Mouse (Mus musculus) liver, adult 2 months (tissue): ENCODE data around the gene Shc2. TPM values are rescaled to one million over a fixed set of nuclear protein-coding genes. Genes with fewer than 3 reads are reported as not detected.
A peak's percentile ranks its signal among the peaks of the same experiment; 100 is the strongest.

ENCODE experiments used
- DNase-seq: peaks from one replicate; pipeline ENCODE4 v3.0.0-alpha.2; 2011; ENCODE audit warnings: low read depth, low spot score; ENCODE audit errors: extremely low read depth
- H3K27ac ChIP-seq: fragments of 200-500 bp; replicated peaks from 2 replicates; pipeline ENCODE4 v1.5.1; 2012; ENCODE audit warnings: low read depth, mild to moderate bottlenecking, control low read depth, inconsistent platforms, low read length; ENCODE audit not compliant: insufficient read depth
- H3K27me3 ChIP-seq: fragments of 200-500 bp; 2 replicates; pipeline ENCODE4 v1.6.1; 2012; ENCODE audit warnings: mild to moderate bottlenecking, moderate library complexity, low read length, inconsistent platforms; ENCODE audit not compliant: control insufficient read depth, insufficient read depth
- H3K36me3 ChIP-seq: fragments of 200-500 bp; 2 replicates; pipeline ENCODE4 v1.6.1; 2012; ENCODE audit warnings: low read length, inconsistent platforms; ENCODE audit not compliant: control insufficient read depth, insufficient read depth
- H3K4me1 ChIP-seq: fragments of 200-500 bp; 2 replicates; pipeline ENCODE4 v1.6.1; 2011; ENCODE audit warnings: low read length; ENCODE audit not compliant: control insufficient read depth, insufficient read depth
- H3K4me3 ChIP-seq: fragments of 200-500 bp; 2 replicates; pipeline ENCODE4 v1.5.1; 2011; ENCODE audit warnings: low read depth, mild to moderate bottlenecking, control low read depth, low read length, moderate library complexity; ENCODE audit not compliant: insufficient read depth
- H3K79me2 ChIP-seq: fragments of 200-500 bp; 2 replicates; pipeline ENCODE4 v1.6.1; 2012; ENCODE audit warnings: inconsistent platforms, mild to moderate bottlenecking, low read length, moderate library complexity; ENCODE audit not compliant: control insufficient read depth, insufficient read depth
- H3K9ac ChIP-seq: fragments of 200-500 bp; 2 replicates; pipeline ENCODE4 v1.6.1; 2012; ENCODE audit warnings: low read depth, mild to moderate bottlenecking, control low read depth, inconsistent platforms, low read length
- CTCF ChIP-seq: fragments of 200-500 bp; IDR thresholded peaks from 2 replicates; pipeline ENCODE4 v1.5.1; 2011; ENCODE audit warnings: low read depth, low read length, control low read depth
- POLR2A ChIP-seq: fragments of 200-500 bp; IDR thresholded peaks from 2 replicates; pipeline ENCODE4 v1.6.1; 2011; ENCODE audit warnings: low read length, control low read depth; ENCODE audit not compliant: insufficient read depth; ENCODE audit errors: extremely low read depth
- WGBS: fragments of 180-500 bp; shearing (Covaris S2); methylation state at CpG from one replicate; pipeline ENCODE4 v1.1.7; 2018; 5-methylcytosine and 5-hydroxymethylcytosine counted together
- polyA plus RNA-seq: library from polyadenylated mRNA; depleted of rRNA; stranded (reverse); fragments of >200 nt; gene quantifications from 2 replicates; pipeline ENCODE4 v1.2.3, GENCODE M21; 2012
- total RNA-seq: library from RNA; depleted of rRNA; stranded (reverse); fragments of >200 nt; gene quantifications from 2 replicates; pipeline ENCODE4 v1.2.3, GENCODE M21; 2014

Gene Shc2
- total and polyA plus RNA-seq, 2 experiments, result 0.07 to 0.09 TPM

GRCm38 (mm10) chr10:79613578-79614304 lies 24.0 kb downstream of the Shc2 start, which contains the start of gene C2cd4c:
C2cd4c (minus strand) TSS chr10:79614025.
- TF ChIP-seq POLR2A (no peak), CTCF (no peak)
- Histone ChIP-seq H3K27ac (no peak within 1 kb of the TSS), H3K27me3 (peaks cover 7% of the 10 kb centered on the region; the same call in 1 of the 2 replicates), H3K36me3 (no peaks in the 10 kb centered on the region), H3K4me1 (no peaks in the 10 kb centered on the region), H3K79me2 (no peaks in the 10 kb centered on the region), H3K4me3 (peak within 1 kb of the TSS; percentile 56), H3K9ac (peak within 1 kb of the TSS; percentile 64)
- DNase-seq, result peak; percentile 65
- WGBS, result 2% methylated on average over 60 of the region's 60 CpGs

- H3K79me2 ChIP-seq, result no peaks in the 10 kb centered on the region
- H3K4me3 ChIP-seq, result no peak overlapping the region
- no peak overlapping the region for H3K27ac ChIP-seq
- WGBS, result 26% methylated on average over 51 of the region's 51 CpGs
- peaks cover 7% of the 10 kb centered on the region; the same call in 1 of the 2 replicates for H3K27me3 ChIP-seq
- no peak overlapping the region for H3K9ac ChIP-seq
- no peaks in the 10 kb centered on the region for H3K36me3 ChIP-seq
- TF ChIP-seq POLR2A (no peak), CTCF (peak; percentile 38; the same call in 1 of the 2 replicates)
- no peak for DNase-seq
- H3K4me1 ChIP-seq, result no peaks in the 10 kb centered on the region
These were observed 25.3 kb downstream of the Shc2 start for GRCm38 (mm10) chr10:79612192-79613135.

DNA sequence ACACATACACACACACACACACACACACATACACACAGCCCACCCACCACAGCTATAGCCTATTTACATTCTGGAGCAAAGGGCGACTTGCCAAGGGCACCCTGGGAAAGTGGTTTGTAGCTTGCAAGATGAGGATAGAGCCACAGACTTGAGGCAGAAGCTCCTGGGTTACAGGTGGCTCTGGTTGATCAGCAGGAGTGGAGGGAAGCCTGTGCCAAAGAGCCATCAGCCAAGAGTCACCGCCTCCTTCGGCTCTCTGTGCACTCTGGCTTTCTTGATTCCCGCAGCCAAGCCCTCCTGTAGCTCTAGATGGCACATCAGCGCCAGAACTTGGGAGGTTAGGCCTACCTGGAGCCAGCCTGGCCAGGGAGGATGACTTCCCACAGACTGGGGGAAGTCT lies 26.4 kb downstream of the Shc2 start:
- H3K36me3 ChIP-seq, result no peaks in the 10 kb centered on the region
- peaks cover 7% of the 10 kb centered on the region; the same call in 1 of the 2 replicates for H3K27me3 ChIP-seq
- no peaks in the 10 kb centered on the region for H3K79me2 ChIP-seq
- no peak overlapping the region for H3K27ac ChIP-seq
- H3K4me1 ChIP-seq, result no peaks in the 10 kb centered on the region
- 67% methylated on average over 5 of the region's 5 CpGs for WGBS
- H3K4me3 ChIP-seq, result no peak overlapping the region
- DNase-seq, result no peak
- H3K9ac ChIP-seq, result no peak overlapping the region
- TF ChIP-seq POLR2A (no peak), CTCF (no peak)

GRCm38 (mm10) chr10:79609276-79609675 lies 28.4 kb downstream of the Shc2 start:
- Histone ChIP-seq H3K79me2 (no peaks in the 10 kb centered on the region), H3K27me3 (peaks cover 7% of the 10 kb centered on the region; the same call in 1 of the 2 replicates)
- no peak for DNase-seq

GRCm38 (mm10) chr10:79607892-79608291 lies 29.8 kb downstream of the Shc2 start:
- no peaks in the 10 kb centered on the region for H3K79me2 ChIP-seq
- TF ChIP-seq POLR2A (no peak), CTCF (no peak)
- no peaks in the 10 kb centered on the region for H3K4me1 ChIP-seq
- no peak for DNase-seq
- peaks cover 3% of the 10 kb centered on the region; the same call in 1 of the 2 replicates for H3K27me3 ChIP-seq
- H3K9ac ChIP-seq, result no peak overlapping the region
- H3K36me3 ChIP-seq, result no peaks in the 10 kb centered on the region
- no peak overlapping the region for H3K4me3 ChIP-seq
- WGBS, result 42% methylated on average over 2 of the region's 2 CpGs
- H3K27ac ChIP-seq, result no peak overlapping the region

More at GRCm38 (mm10) chr10:79609276-79609675, 28.4 kb downstream of the Shc2 start:
- no peaks in the 10 kb centered on the region for H3K4me1 ChIP-seq
- no peak overlapping the region for H3K4me3 ChIP-seq
- no peak overlapping the region for H3K9ac ChIP-seq
- 79% methylated on average over 3 of the region's 3 CpGs for WGBS
- H3K27ac ChIP-seq, result no peak overlapping the region
- TF ChIP-seq CTCF (no peak), POLR2A (no peak)
- H3K36me3 ChIP-seq, result no peaks in the 10 kb centered on the region
